Mouse (Mus musculus) CD4-positive, CD25-positive, alpha-beta regulatory T cell, adult 2 months (primary cell): ENCODE measurements around the gene 1700020L24Rik.

Source experiments
- DNase-seq: peaks from one replicate; pipeline ENCODE4 v3.0.0-alpha.2; 2012; ENCODE audit warnings: low read depth, low spot score

The 1700020L24Rik gene

GRCm38 (mm10) chr11:83440081-83441064 lies 2.9 kb downstream of the 1700020L24Rik start:
- peak; percentile 98 for DNase-seq

GRCm38 (mm10) chr11:83441235-83441634 lies 3.8 kb downstream of the 1700020L24Rik start:
- no peak for DNase-seq

GRCm38 (mm10) chr11:83442596-83443267 lies 5.3 kb downstream of the 1700020L24Rik start:
- DNase-seq = peak; percentile 78

GRCm38 (mm10) chr11:83443824-83444223 lies 6.3 kb downstream of the 1700020L24Rik start:
- no peak for DNase-seq

- peak; percentile 62 for DNase-seq
These were observed 7.5 kb downstream of the 1700020L24Rik start for GRCm38 (mm10) chr11:83445001-83445400.

GRCm38 (mm10) chr11:83447612-83448011 lies 10.1 kb downstream of the 1700020L24Rik start:
- no peak for DNase-seq

- DNase-seq = no peak
These were observed 10.8 kb downstream of the 1700020L24Rik start for GRCm38 (mm10) chr11:83448021-83448926.

GRCm38 (mm10) chr11:83448927-83449236 lies 11.4 kb downstream of the 1700020L24Rik start:
- no peak for DNase-seq

- no peak for DNase-seq
These were observed 11.8 kb downstream of the 1700020L24Rik start for GRCm38 (mm10) chr11:83449298-83449697.

- no peak for DNase-seq
These were observed 13.1 kb downstream of the 1700020L24Rik start for GRCm38 (mm10) chr11:83450550-83450949.

- no peak for DNase-seq
These were observed 13.8 kb downstream of the 1700020L24Rik start for GRCm38 (mm10) chr11:83451281-83451680.

GRCm38 (mm10) chr11:83454548-83454947 lies 17.1 kb downstream of the 1700020L24Rik start:
- DNase-seq = no peak

- no peak for DNase-seq
These were observed 18.1 kb downstream of the 1700020L24Rik start for GRCm38 (mm10) chr11:83455608-83456007.

GRCm38 (mm10) chr11:83457257-83457656 lies 19.8 kb downstream of the 1700020L24Rik start:
- no peak for DNase-seq

- no peak for DNase-seq
These were observed 20.6 kb downstream of the 1700020L24Rik start for GRCm38 (mm10) chr11:83457912-83458601.

GRCm38 (mm10) chr11:83461462-83462027 lies 24.1 kb downstream of the 1700020L24Rik start:
- DNase-seq = no peak

GRCm38 (mm10) chr11:83462711-83463244 lies 25.3 kb downstream of the 1700020L24Rik start, which contains the start of gene Mmp28:
Gene Mmp28 (minus strand): TSS chr11:83463071.
- peak; percentile 16 for DNase-seq

GRCm38 (mm10) chr11:83465976-83466375 lies 28.5 kb downstream of the 1700020L24Rik start:
- no peak for DNase-seq

GRCm38 (mm10) chr11:83467120-83467652 lies 29.7 kb downstream of the 1700020L24Rik start:
- no peak for DNase-seq

- no peak for DNase-seq
These were observed 31.3 kb downstream of the 1700020L24Rik start for GRCm38 (mm10) chr11:83468765-83469164.
